Mouse (Mus musculus) testis, adult 2 months (tissue): Measurements from ENCODE around the gene Tmem63b. TPM values are rescaled to one million over a fixed set of nuclear protein-coding genes. Genes with fewer than 3 reads are reported as not detected.
A peak's percentile ranks its signal among the peaks of the same experiment; 100 is the strongest.

Experiments
- H3K27ac ChIP-seq: fragments of 200-500 bp; 2 replicates; pipeline ENCODE4 v1.5.1; 2012; ENCODE audit warnings: low read depth, low read length; ENCODE audit not compliant: control insufficient read depth, insufficient read depth
- H3K27me3 ChIP-seq: fragments of 200-500 bp; 2 replicates; pipeline ENCODE4 v1.6.1; 2012; ENCODE audit warnings: mild to moderate bottlenecking, low read length, moderate library complexity; ENCODE audit not compliant: control insufficient read depth, insufficient read depth
- H3K36me3 ChIP-seq: fragments of 200-500 bp; 2 replicates; pipeline ENCODE4 v1.6.1; 2012; ENCODE audit warnings: mild to moderate bottlenecking, low read length; ENCODE audit not compliant: control insufficient read depth, insufficient read depth
- H3K4me1 ChIP-seq: fragments of 200-500 bp; 2 replicates; pipeline ENCODE4 v1.6.1; 2012; ENCODE audit warnings: low read length; ENCODE audit not compliant: control insufficient read depth, insufficient read depth
- H3K4me3 ChIP-seq: fragments of 200-500 bp; 2 replicates; pipeline ENCODE4 v1.5.1; 2012; ENCODE audit warnings: low read depth, mild to moderate bottlenecking, low read length, moderate library complexity, mixed read lengths; ENCODE audit not compliant: control insufficient read depth
- CTCF ChIP-seq: fragments of 200-500 bp; IDR thresholded peaks from 2 replicates; pipeline ENCODE4 v1.5.1; 2012; ENCODE audit warnings: low read depth, mild to moderate bottlenecking, inconsistent platforms, low read length, moderate library complexity; ENCODE audit not compliant: control insufficient read depth, insufficient read depth, insufficient replicate concordance
- POLR2A ChIP-seq: fragments of 200-500 bp; IDR thresholded peaks from 2 replicates; pipeline ENCODE4 v1.6.1; 2012; ENCODE audit warnings: low read depth, mild to moderate bottlenecking, inconsistent platforms, low read length, moderate library complexity; ENCODE audit not compliant: control insufficient read depth
- polyA plus RNA-seq: library from polyadenylated mRNA; depleted of rRNA; stranded (reverse); fragments of >200 nt; gene quantifications from 2 replicates; pipeline ENCODE4 v1.2.3, GENCODE M21; 2012

The Tmem63b gene
- polyA plus RNA-seq, 1 experiment: 5.4 TPM

DNA sequence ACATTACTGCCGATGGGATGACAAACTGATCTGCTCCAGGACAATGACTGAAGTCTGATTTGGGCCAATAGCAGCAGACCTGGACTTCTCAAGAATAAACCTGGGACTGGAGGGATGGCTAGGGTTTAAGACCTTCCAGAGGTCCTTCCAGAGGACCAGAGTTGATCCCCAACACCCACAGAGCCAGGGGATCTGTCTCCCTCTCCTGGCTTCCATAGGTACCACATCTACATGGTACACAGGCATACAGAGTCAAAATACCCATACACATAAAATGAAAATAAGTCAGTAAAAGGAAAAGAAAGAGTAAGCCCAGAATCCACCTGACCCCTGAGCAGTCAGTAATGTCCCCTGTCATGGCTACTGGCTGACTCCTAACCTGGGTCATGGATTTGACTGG is 14.9 kb downstream of the Tmem63b start:
- no peak overlapping the region for H3K4me3 ChIP-seq
- TF ChIP-seq CTCF (no peak), POLR2A (no peak)
- no peaks in the 10 kb centered on the region for H3K27me3 ChIP-seq
- no peaks in the 10 kb centered on the region for H3K36me3 ChIP-seq
- no peaks in the 10 kb centered on the region for H3K4me1 ChIP-seq
- no peak overlapping the region for H3K27ac ChIP-seq

DNA sequence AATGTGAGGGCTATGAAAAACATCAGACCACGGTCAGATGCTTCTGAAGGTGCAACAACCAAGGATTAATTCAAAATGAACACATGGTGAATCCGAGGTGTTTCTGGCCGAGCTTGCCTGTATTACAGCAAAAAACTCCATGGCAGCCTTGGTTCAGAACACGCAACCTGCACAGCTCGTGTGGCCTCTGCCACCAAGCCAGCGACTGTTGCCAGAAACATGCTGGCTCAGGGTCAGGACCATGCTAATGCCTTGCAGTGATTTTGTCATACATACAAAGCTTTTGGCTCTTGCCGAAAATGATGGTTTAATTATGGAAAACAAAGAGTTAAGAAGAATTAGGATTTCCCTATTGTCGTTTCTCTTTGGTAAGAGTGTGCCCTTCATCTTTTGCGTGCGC is 18.7 kb downstream of the Tmem63b start:
- H3K27ac ChIP-seq: no peak overlapping the region
- H3K36me3 ChIP-seq: no peaks in the 10 kb centered on the region
- H3K4me1 ChIP-seq: peaks cover 6% of the 10 kb centered on the region
- TF ChIP-seq CTCF (no peak), POLR2A (no peak)
- no peak overlapping the region for H3K4me3 ChIP-seq
- H3K27me3 ChIP-seq: no peaks in the 10 kb centered on the region

DNA sequence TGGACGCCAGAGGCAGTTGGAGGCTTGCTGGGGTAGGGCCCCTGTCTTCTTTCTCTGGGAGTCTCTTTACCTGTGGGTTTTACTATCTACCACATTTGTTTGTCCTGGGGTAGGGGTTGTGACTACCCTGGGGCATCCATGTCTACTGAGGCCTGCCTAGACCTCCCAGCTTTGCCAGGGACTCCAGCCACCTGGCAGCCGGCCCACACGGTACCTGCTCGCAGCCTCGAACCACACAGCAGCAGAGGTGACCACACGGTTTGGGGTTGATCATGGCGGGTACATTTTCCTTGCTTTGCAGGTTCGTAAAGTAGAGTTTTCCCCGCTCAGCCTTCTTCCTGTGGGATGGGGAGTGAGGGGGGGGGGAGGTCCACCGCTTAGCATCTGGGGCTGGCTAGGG is 19.2 kb downstream of the Tmem63b start:
- TF ChIP-seq POLR2A (no peak), CTCF (no peak)
- H3K4me1 ChIP-seq: peaks cover 12% of the 10 kb centered on the region
- no peak overlapping the region for H3K4me3 ChIP-seq
- no peak overlapping the region for H3K27ac ChIP-seq
- H3K36me3 ChIP-seq: no peaks in the 10 kb centered on the region
- no peaks in the 10 kb centered on the region for H3K27me3 ChIP-seq

DNA sequence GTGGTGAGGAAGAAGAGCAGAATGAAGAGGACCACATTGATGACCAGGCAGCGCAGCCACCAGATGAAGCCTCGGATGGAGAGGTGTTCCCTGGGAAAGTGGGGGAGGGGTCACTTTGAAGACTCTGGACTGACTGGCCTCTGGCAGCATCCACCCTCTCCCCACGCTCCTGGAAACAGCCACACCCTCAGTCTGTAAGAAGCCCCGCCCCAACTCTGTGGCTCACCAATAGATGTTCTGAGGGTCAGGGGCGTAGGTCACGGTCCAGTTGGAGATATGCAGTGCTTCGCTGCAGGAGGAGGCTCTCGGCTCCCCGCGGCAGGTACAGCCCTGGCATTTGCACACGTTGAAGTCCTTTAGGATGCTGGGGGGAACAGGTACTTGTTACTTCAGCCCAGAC is 20.6 kb downstream of the Tmem63b start:
- Histone ChIP-seq H3K4me1 (peaks cover 20% of the 10 kb centered on the region), H3K27me3 (no peaks in the 10 kb centered on the region), H3K36me3 (no peaks in the 10 kb centered on the region), H3K4me3 (no peak overlapping the region), H3K27ac (no peak overlapping the region)
- no peak for TF ChIP-seq CTCF
- TF ChIP-seq POLR2A: no peak

DNA sequence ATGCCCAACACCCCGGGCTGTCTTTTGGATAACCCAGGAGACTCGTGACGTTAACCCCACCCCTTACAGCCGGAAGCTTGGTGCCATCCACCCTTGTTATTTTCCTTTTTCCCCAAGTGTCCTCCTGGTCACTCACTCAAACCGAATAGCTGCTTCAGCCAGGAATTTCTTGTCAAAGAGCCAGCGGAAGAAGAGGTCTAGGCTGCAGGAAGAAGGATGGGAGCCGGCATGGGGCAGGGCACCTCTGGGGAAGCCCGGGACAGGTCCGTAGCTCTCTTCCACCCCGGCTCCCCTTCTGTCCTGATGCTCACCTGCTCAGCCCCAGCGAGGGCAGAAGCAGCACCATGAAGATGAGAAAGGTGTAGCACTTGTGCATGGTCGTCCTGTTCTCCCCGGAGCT is 22.1 kb downstream of the Tmem63b start:
- H3K36me3 ChIP-seq: no peaks in the 10 kb centered on the region
- H3K27ac ChIP-seq: no peak overlapping the region
- no peak overlapping the region; the same call in 1 of the 2 replicates for H3K4me3 ChIP-seq
- peaks cover 34% of the 10 kb centered on the region for H3K4me1 ChIP-seq
- TF ChIP-seq POLR2A: no peak
- no peak for TF ChIP-seq CTCF
- H3K27me3 ChIP-seq: no peaks in the 10 kb centered on the region

DNA sequence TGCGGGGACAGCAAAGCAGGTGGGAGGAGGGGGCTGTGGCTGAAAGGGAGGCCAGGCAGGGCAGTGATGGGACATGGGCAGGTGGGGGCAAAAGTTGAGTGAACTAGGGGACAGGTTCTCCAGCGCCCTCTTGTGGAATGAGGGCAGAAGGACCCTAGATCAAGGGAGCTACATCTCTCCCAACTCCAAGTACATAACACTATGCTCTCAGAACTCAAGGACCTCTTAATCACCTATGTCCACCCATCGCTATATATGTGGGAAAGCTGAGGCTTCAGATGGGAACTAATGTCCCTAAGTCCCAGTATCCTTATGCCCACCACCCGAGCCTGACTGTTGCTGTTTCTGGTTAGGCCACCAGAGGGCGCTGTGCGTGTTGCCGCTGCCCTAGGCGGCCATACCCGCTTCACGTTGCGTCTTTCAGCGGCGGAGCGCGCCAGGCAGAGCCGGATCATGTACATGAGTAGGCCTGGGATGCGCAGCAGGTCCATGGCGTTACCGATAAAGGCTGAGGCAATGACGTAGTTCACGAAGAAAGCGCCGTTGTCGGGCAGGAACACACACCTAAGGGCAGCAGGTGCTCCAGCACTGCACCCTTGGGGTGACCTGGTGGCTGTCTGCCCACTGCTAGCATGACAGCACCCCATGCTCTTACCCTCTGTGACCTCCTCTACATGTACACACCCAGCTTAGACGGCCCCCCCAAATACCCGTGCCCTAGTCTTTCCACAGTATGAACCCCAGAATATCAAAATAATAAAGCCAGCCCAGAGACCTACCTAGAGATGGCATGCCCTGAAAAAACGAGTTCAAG is 23.4 kb downstream of the Tmem63b start:
- H3K27me3 ChIP-seq: no peaks in the 10 kb centered on the region
- no peak overlapping the region for H3K27ac ChIP-seq
- H3K36me3 ChIP-seq: no peaks in the 10 kb centered on the region
- H3K4me3 ChIP-seq: peak overlapping the region; percentile 45
- TF ChIP-seq POLR2A (no peak), CTCF (peak; percentile 99)
- H3K4me1 ChIP-seq: peaks cover 41% of the 10 kb centered on the region

DNA sequence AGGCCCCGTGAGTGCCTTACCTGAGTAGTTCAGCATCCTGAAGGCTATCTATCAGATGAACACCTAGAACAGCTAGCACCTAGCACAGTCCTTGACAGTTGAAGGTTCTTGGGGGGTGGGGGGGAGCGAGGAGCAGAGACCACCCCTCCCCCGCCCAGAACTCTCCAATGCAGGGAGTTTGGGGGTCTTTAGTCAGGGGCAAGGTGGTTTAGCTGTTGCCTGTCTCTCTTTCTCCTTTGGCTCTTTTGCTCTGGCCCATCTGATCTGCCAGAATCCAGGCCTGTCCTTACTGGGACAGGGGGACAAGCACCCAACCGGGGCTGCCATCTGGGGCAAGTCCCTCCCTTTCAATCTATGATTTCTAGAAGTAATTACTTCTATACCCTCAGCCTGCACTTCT is 27.5 kb downstream of the Tmem63b start, which contains the start of gene Capn11:
TSS of gene Capn11 (minus strand) at position 101 of the 400 bp plus-strand sequence.
- Histone ChIP-seq H3K27me3 (no peaks in the 10 kb centered on the region), H3K4me3 (peak within 1 kb of the TSS; percentile 90), H3K36me3 (no peaks in the 10 kb centered on the region), H3K4me1 (peaks cover 35% of the 10 kb centered on the region), H3K27ac (peak within 1 kb of the TSS; percentile 81)
- TF ChIP-seq POLR2A: peak; percentile 43; the same call in 1 of the 2 replicates
- TF ChIP-seq CTCF: no peak
